Mouse (Mus musculus) CD8-positive naive resting alpha-beta T cell, adult 2 months (primary cell): Measurements from ENCODE around the gene Txnrd1.

ENCODE experiments used
- DNase-seq, 2 experiments: peaks; one replicate each; pipeline ENCODE4 v3.0.0; 2022; ENCODE audit warnings: low read depth in 2 of 2, low spot score in 2 of 2

The Txnrd1 gene

DNA sequence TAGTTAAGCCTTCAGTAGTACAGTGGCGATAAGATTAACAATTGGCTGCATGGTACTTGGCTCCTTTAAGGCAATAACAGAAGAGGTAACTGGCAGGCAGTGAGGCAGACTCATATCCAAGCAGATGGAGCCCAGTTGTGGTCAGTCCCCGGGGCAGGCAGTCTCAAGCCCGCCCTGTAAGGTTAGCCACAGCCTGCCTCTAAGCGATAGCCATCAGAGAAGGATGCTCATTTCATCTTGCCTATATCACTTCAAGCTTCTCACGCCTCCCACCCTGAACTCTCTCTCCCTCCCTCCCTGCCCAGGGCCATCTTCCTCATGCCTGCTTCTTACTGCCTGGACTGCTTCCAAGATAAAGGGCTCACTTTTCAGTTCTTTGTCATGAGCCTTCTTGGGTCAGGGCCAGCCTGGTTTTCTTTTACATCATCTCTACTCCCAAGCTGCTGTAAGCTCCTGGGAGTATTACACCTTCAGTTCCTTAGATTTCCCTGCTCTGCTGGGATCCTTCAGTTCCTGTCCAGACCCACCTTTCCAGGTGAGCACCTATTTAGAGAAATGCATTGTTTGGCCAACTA, 29.4 kb downstream of the Txnrd1 start:
- DNase-seq = no peak

DNA sequence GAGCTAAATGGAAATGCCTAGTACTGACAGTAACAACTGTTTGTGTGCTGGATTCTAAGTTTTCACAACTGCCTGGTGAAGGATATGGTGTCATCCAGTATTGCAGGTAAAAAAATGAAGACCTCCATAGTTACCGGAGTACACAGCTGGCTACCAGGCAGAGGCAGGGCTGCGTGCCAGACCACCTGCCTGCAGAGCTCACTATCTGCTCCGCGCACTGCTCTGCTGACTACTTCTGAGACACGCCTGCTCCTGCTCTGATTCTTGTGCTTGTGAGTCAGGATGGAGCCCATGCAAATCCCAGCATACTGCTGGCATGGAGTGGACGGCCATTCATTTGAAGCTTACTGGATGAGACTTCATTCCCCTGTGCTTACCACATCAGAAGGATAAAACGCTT, 30.1 kb downstream of the Txnrd1 start:
- no peak for DNase-seq

DNA sequence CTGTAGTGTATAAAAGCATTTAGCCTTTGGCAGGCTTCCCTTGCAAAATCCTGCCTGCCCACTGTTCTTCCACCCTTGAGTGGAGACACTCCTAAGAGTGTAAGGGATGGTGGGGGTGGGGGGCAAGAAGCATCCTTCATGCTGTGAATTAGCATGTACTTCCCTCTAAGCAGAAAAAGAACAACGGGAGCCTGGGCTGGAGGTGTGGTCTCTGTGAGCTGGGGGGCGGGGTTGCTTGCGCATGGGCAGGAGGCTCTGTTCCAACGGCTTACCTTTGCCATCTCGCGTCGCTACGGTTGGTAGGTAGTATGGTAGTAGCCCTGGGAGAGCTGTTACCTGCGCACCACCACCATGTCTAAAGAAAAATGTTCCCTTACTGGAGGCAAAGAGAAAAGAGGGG, 32.6 kb downstream of the Txnrd1 start, which contains the start of gene Eid3:
Gene Eid3, plus strand, starts transcription at position 271 of the 400 bp plus-strand sequence.
- DNase-seq = no peak

DNA sequence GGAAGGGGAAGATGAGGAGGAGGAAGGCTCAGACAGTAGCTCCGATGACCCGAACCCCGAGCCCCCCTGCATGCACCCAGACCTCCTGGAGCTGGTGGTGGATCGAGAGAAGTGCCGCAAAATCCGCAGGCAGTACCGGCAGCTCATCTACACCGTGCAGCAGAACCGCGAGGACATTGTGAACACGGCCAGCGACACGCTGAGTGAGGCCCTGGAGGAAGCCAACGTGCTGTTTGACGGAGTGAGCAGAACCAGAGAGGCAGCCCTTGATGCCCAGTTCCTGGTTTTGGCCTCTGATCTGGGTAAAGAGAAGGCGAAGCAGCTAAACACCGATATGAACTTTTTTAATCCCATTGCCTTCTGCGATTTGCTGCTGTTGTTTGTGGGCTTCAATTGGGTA, 33.1 kb downstream of the Txnrd1 start:
- no peak for DNase-seq

DNA sequence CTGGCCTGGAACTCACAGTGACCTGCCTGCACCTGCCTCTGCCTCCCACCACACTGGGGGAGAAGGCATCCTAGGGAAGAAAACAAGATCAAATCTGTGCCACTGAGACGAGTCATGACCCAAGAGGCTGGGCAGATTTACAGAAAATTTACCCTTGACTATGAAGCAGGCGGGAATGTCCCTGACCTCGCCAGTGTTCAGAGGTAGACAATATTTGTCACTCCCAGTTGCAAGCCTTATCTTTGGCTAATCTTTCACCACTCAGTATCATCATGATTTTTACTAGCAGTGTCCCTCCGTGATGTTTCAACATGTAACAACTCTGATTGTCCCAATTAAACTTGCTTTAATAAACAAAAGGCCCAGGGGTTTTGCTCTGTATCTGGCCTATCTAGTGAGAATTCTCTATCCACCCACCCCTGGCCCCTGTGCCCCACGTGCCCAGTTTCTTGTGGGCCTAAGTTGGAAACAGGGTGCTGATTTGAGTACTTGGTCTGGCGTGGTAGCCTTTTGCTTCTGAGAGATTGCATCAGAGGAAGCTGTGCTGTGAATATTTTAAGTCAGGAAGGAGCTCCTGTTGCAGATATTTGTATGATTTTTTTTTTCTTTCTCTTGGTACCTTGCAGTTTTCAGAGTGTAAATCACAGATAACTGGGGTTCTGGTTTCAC, 34.8 kb downstream of the Txnrd1 start:
- no peak for DNase-seq

DNA sequence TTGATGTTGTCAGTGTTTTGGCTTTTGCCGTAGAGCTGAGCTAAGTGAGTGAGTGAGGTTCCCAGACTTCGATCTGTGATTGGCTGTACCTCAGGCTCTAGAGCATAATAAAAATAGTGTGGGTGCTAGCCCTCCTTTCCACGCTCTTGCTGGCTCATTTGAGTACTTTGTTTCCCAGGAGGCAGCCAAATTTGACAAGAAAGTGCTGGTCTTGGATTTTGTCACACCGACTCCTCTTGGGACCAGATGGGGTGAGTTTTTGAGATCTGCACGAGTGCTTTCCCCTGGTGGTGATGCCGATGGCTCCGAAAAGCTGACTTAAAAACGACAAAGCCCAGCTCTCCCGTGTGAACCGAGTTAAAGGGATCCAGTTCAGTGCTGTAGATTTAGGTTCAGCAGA, 41.7 kb downstream of the Txnrd1 start:
- DNase-seq = no peak

DNA sequence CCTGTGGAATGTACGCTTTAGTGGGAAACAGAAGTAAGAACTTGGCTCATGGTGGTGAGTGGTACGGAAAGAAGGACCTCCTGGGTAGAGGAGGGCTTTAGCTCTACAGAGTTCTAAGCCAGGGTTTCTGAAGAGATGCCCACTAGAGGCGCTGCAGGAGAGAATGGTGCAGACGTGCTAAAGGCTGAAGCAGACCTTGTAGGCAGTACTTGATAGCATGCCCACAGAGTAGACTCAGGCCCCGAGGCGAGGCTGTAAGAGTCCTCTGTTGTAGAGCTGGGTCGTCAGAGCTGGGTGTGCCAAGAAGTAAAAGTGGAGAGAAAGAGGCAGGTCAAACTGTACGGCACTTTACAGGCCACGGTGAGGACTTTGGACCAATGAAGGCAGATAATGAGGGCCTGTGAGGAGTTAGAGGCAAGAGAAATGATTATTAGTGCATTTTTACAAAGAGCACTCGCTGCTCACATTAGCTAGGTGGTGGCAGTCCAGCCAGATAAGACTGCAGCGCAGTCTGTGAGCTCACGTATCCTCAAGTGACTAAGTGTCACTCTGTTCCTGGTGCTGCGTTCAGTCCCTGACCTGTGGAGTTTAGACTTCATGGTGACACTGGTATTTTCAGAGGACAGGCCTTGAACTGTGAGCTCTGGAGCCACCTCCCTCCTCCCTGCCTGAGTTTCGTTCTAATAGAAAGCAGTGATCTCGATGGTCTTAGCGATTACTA, 42.5 kb downstream of the Txnrd1 start:
- DNase-seq = peak in 1 of 2 experiments; percentile 54

DNA sequence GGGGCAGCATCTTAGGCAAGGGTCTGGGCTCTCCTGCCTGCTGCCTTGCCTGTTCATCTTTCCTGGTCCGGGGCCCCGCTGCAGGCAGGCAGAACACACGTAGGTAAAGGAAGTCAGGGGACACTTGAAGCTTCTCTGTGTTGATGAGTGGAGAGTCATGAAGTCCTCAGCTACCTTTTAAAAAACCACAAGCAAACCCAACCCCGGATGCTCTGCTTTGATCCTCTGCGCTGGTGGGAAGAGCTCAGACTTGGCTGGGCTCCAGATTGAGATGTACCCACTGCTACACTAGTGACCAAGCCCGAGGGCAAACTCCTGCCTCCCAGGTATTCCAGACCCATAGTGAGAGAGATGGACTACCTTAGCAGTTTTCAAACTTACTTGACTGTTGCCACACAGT, 53.6 kb downstream of the Txnrd1 start:
- peak; percentile 48 to 58 for DNase-seq

DNA sequence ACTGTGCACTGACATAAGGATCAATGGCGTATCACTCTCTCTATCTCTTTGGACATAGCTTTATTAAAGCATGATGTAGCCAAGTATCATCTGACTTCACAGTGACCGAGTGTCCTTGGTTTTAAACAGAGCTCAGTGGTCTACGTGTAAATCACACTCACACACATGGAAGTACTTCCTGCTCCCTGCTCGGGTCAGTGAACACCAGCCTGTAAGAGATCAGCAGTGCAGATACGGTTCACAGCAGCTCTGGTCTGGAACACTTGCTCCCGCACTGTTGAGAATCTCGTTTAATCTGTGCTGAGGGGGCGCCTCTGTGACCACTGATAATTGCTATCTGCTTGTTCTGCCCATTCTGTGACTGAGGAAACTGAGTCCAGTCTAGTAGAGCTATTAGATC, 54.8 kb downstream of the Txnrd1 start:
- DNase-seq = no peak

DNA sequence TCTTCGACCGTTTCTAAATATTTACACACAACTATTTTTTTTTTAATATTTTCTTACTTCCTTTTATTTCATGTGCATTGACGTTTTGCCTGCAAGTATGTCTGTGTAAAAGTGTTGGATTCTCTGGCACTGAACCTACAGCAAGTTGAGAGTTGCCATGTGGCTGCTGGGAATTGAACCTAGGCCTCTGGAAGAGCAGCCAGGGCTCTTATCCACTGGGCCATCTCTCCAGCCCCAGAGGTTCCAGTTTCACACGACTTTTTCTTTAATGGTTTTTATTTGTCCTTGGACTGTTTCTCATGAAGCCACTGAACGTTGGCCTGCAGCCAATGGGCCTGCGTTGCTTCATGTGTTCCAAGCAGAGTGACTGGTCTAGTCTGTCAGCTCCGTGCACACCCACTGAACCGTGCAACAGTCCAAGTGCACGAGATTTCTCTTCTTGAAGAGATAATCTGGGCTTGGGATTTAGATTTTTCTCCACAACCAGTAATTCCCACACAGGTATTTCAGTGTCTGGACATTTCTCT, 55.8 kb downstream of the Txnrd1 start:
- DNase-seq = no peak

DNA sequence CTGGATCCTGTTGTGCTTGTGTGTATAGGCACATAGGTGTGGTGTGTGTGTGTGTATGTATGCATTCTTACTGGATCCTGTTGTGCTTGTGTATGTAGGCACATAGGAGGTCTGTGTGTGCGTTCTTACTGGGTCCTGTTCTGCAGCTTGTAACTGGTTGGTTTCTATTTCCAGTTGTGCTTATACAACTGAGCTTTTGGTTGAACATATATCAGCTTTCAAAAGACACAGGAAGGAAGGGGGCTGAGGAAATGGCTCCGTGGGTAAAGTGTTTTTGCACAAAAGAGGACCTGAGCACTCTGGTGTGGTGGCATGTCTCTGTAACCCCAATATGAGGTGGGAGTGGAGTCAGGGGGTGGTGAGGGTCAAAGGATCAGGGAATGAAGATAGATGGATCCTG, 57.2 kb downstream of the Txnrd1 start:
- DNase-seq = no peak

DNA sequence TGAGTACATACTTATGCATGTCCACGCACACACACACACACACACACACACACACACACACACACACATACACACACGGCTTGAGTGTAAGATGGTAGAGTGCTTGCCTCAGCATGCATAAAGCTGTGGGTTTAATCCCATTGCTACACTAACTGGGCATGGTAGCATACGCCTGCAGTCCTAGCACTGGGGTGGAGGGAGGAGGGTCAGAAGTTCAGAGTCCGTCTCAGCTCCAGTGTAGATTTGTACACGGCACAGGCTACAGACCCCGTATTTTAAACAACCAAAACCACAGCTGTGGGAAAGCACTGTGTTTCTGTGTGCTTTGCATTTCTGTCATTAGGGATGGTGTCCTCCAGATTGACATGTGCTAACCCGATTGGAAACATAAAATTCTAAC, 57.7 kb downstream of the Txnrd1 start:
- DNase-seq = no peak

DNA sequence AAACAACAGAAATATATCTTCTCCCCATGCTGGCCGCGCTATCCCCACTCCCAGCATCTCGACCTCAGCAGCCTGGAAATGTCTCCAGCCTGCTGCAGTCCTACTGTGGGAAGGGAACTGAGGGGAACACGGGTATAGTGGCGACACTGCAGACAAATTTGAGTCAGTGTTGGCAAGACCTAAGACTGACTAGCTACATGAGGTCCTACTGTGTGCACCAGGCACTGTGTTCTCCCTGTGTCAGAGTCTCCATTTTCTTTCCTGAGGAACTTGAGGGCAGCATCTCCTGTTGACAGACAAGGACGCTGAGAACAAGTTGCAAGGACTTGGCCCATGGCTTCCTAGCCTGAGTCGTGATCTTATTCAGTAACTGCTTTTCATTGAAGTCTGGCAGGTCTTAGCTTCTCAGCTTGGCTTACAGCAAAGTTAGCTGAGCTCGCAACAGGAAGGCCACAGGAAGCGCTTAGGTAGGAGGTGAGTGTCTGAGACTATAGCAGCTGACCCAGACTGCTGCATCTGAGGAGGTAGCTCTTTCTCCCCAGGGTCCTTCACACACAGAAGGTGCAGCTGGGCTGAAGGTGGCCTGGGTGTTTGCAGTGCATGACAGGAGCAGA, 58.8 kb downstream of the Txnrd1 start:
- DNase-seq = no peak

DNA sequence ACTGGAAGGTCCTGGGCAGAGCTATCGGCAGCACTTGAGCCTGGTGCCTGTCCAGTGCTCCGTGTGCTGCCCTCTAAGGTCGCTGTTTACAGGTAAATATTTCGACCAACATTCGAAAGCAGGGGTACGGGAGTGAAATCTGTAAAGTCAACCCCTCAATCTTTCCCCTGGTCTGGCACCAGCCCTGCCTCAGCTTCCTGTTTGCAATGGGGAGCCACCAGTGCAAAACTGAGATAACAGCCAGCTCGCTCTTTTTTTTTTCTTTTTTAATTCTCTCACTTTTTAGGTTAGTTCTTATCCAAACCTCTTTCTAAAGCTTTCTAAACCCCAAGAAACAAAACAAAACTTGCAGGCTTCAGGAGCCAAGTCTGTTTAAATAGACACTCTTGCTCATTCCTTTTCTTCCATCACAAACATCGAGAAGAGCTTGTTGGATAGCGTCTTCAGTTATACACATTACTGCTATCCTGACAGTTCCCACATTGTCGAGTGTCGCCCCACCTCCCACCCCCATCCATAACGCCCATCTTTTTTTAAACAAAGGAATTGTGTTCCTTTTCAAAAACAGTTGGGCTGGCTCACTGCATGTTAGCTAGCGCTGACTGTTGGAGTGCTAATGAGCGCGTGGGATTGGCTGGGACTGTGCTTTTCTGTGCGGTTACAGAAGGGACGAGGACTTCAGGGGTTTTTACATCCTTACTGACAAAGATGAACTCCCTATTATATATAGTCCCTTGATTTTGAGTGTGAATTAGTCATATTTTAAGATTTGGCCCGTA, 60.3 kb downstream of the Txnrd1 start:
- DNase-seq = no peak

DNA sequence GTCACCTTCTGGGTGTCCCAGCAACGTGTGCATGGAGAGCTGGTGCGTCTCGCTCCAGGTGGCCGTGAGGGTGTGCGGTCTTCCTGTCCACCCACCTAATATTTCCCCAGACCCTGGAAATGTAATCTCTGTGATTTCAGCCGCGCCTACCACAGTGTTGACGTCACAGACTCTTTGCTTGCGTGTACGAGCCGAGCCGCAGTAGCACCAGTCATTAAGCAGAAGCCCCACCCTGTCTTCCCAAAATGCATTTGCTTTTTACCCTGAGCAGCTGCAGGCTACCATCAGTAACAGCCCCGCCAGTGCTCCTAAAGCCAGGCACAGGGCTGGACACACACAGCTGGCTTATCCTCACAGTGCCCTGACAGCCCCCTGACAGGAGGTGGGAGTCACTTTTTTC, 64.2 kb downstream of the Txnrd1 start:
- DNase-seq = no peak

DNA sequence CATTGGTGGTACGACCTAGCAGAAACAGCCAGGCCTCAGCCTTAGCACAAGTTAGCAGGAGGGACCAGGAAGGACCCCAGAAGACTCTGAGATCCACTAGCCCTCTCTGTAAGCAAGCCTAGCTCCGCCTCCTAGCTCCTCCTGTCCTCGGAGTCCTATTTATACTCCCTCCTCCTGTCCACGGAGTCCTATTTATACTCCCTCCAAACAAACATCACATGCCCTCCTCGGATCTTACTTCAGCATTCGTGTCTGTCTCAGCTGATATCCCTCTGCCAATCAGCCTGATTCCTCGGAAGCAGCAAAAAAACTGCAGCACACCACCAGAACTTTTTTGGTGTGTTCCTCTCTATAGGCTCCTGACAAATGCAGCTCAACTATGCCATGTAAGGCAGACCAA, 65.1 kb downstream of the Txnrd1 start:
- DNase-seq = no peak

DNA sequence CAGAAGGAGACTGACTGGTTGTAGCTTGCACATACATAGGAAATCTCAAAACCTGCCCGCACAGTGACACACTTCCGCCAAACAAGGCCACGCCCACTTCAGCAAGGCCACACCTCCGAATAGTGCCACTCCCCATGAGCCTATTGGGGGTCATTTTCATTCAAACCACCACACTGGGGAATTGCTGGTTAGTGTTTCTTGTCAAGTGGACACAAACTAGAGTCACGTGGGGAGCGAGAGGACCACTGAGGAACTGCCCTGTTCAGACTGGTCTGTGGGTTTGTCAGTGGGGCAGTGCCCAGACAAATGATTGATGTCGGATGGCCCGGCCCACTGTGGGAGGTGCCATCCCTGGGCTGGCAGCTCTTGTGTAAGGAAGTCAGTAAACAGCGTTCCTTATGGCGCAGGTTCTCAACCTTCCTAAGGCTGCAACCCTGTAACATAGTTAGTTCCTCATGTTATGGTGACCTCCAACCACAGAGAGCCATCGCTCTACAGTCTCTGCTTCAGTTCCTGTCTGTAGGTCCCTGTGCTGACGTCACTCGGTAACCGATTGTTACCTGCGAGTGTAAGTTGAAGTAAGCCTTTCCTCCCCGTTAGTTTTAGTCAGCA, 66.2 kb downstream of the Txnrd1 start:
- DNase-seq = no peak

DNA sequence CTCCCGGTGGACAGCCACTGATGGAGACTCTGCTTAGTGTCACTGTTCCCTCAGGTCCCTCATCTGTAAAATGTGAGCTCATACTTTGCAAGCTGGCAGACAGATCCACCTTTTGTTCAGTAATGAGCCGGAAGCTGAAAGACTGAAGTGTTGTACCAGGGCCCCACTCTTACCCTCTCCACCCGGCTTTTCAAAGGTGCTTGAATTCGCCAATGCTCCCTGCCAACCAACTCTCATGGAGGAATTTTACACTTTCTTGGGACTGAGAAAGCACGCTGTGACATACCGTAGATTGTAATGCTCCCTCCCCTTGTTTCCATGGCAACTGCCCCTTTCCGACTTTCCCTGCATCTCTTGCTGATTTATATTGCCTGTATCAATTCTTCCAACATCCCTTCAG, 66.8 kb downstream of the Txnrd1 start:
- no peak for DNase-seq

DNA sequence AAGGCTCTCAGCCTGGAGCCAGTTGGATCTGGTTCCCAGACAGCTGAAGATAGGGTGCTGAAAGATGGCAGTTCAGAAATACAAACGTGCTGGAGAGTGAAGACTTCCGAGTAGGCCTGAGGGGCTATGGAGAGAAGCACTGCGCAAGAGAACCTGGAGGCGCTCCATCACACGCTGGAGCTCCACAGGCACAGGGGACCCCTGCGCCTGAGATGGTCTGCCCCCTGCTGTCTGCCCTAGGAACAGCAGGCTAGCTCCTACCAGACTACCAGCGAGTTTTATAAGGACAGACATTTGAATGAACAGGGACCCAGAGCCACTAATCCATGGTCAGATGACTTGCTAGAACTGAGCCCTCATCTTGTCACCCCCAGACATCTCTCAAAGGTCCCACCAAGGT, 67.7 kb downstream of the Txnrd1 start:
- DNase-seq = peak; percentile 86 to 91

DNA sequence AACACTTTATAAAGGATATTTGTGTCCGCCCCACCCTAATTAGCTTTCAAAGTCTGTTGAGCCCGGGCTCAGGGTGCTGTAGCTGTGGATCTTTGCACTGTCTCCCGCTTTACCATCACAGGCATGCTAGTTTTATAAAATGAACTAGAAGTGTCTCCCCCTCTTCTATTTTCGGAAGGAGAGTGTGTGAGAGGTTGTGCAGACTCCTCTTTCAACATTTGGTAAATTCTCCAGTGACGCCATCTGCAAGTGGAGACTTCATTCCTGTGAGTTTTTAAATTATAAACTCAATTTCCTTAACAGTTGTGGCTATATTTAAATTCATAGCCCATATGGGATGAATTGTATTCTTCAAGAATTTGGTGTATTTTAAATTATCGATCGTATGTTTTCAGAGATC, 74.8 kb downstream of the Txnrd1 start:
- DNase-seq = no peak

DNA sequence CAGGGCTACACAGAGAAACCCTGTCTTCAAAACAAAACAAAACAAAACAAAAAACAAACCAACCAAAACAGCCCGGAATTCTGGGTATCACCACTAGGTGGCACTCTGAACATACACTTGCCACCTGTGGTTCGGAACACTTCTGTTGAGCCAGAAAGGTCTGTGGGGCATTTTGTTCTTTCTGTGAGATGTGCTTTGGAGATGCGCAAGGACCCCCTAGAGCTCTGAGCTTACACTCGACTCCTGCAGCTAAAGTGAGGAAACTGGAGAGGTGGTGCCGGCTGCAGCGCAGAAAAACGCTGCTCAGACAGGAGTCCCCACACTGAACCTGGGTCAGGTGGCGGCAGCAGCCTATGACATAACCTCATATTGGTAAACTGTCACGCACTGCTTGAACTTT, 75.6 kb downstream of the Txnrd1 start:
- DNase-seq = peak; percentile 47 to 66
